Mouse (Mus musculus): ENCODE measurements around the gene Cldn18.

Gene Cldn18

GRCm38 (mm10) chr9:99717134-99717533 is at the start of gene Cldn18:
Gene Cldn18 (minus strand): TSS chr9:99717267.
- no peak for DNase-seq (ENCODE audit: low spot score in 2 of 2)

GRCm38 (mm10) chr9:99763530-99763929 is 46.5 kb upstream of the Cldn18 start:
- DNase-seq (ENCODE audit: low spot score in 2 of 2): peak; percentile 15 to 40

- no peak for DNase-seq (ENCODE audit: low spot score in 2 of 2)
Observed at GRCm38 (mm10) chr9:99750272-99750671, 33.2 kb upstream of the Cldn18 start.

- no peak for DNase-seq (ENCODE audit: low spot score in 2 of 2)
Observed at GRCm38 (mm10) chr9:99748279-99748678, 31.2 kb upstream of the Cldn18 start.

GRCm38 (mm10) chr9:99747731-99748130 is 30.7 kb upstream of the Cldn18 start:
- no peak for DNase-seq (ENCODE audit: low spot score in 2 of 2)

- DNase-seq (ENCODE audit: low spot score in 2 of 2): peak; percentile 9 to 44
Observed at GRCm38 (mm10) chr9:99744548-99744947, 27.5 kb upstream of the Cldn18 start.

GRCm38 (mm10) chr9:99729943-99730646 is 13.0 kb upstream of the Cldn18 start:
- DNase-seq (ENCODE audit: low spot score in 2 of 2): peak; percentile 65 to 83

GRCm38 (mm10) chr9:99727819-99728218 is 10.8 kb upstream of the Cldn18 start:
- no peak for DNase-seq (ENCODE audit: low spot score in 2 of 2)

GRCm38 (mm10) chr9:99725278-99725677 is 8.2 kb upstream of the Cldn18 start:
- DNase-seq (ENCODE audit: low spot score in 2 of 2): no peak

GRCm38 (mm10) chr9:99720011-99720410 is 2.9 kb upstream of the Cldn18 start:
- peak; percentile 3 to 30 for DNase-seq (ENCODE audit: low spot score in 2 of 2)

- DNase-seq (ENCODE audit: low spot score in 2 of 2): no peak
Observed at GRCm38 (mm10) chr9:99710297-99710696, 6.8 kb downstream of the Cldn18 start.

GRCm38 (mm10) chr9:99709588-99710248 is 7.3 kb downstream of the Cldn18 start:
- DNase-seq (ENCODE audit: low spot score in 2 of 2): no peak

GRCm38 (mm10) chr9:99707425-99708126 is 9.5 kb downstream of the Cldn18 start:
- no peak for DNase-seq (ENCODE audit: low spot score in 2 of 2)

- no peak for DNase-seq (ENCODE audit: low spot score in 2 of 2)
Observed at GRCm38 (mm10) chr9:99706264-99706663, 10.8 kb downstream of the Cldn18 start.

- DNase-seq (ENCODE audit: low spot score in 2 of 2): no peak
Observed at GRCm38 (mm10) chr9:99703711-99704110, 13.4 kb downstream of the Cldn18 start.

- no peak for DNase-seq (ENCODE audit: low spot score in 2 of 2)
Observed at GRCm38 (mm10) chr9:99702215-99702614, 14.9 kb downstream of the Cldn18 start.

- DNase-seq (ENCODE audit: low spot score in 2 of 2): no peak
Observed at GRCm38 (mm10) chr9:99701187-99701586, 15.9 kb downstream of the Cldn18 start.

GRCm38 (mm10) chr9:99699752-99700389 is 17.2 kb downstream of the Cldn18 start:
- no peak for DNase-seq (ENCODE audit: low spot score in 2 of 2)

- DNase-seq (ENCODE audit: low spot score in 2 of 2): no peak
Observed at GRCm38 (mm10) chr9:99694961-99695360, 22.1 kb downstream of the Cldn18 start.

GRCm38 (mm10) chr9:99690386-99690785 is 26.7 kb downstream of the Cldn18 start:
- no peak for DNase-seq (ENCODE audit: low spot score in 2 of 2)

- DNase-seq (ENCODE audit: low spot score in 2 of 2): no peak
Observed at GRCm38 (mm10) chr9:99689796-99690195, 27.3 kb downstream of the Cldn18 start.

- no peak for DNase-seq (ENCODE audit: low spot score in 2 of 2)
Observed at GRCm38 (mm10) chr9:99685536-99686231, 31.4 kb downstream of the Cldn18 start.
